Mouse (Mus musculus): Measurements from ENCODE around the gene Gpatch8.

DNA sequence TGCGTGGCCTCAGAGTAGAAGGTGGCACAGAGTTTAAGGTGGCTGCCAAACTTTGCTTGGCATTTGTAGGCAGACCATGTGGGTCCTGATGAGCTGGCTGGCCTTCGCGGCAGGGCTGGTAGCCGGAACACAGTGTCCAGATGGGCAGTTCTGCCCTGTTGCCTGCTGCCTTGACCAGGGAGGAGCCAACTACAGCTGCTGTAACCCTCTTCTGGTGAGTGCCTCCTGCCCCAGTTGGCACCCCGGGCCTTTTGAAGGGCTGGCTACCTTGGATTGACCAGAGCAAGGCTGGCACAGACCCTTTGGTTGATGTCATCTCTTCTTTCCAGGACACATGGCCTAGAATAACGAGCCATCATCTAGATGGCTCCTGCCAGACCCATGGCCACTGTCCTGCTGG lies 123.3 kb downstream of the Gpatch8 start:
- no peak for TF ChIP-seq CTCF (IDR thresholded peaks at IDR 0.05; ENCODE audit: low read depth, low read length)
- TF ChIP-seq POLR2A (IDR thresholded peaks at IDR 0.05; ENCODE audit: insufficient read depth, low read length), result no peak
- TF ChIP-seq EP300 (IDR thresholded peaks at IDR 0.05; ENCODE audit: insufficient read depth, low read depth, low read length), result no peak
